27 mouse cellular contexts compared by ENCODE assay signal in the genomic region with DNA sequence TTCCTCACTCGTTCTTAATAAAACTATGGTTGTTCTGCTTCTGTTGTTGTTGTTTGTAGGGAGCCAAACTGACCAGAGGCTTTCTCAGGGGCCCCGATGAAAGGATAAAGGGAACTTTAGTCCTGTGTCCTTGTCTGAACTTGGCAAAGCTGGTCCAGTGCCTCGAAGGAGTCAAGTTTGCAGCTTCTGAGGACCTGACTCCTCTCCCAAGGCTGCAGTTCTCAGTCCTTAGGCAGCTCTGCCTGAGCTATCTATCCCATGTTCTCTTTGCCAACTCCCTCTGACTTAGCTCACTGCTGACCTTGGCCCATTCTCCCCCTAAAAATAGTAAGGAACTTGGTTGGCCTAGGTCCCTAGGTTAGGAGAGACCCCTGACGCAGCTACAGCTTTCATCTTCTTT. TPM values are rescaled to one million over a fixed set of nuclear protein-coding genes. Genes with fewer than 3 reads are reported as not detected.
DNase-seq lines count a peak whose midpoint lies in the region; TF ChIP-seq lines count a peak whose summit lies in the region.
"Had no signal": no experiment of that assay in that cellular context is flagged by ENCODE, and none has a peak within 500 bp of the region (broad histone marks: within the 10 kb centered on the region; RNA-seq: fewer than 3 reads in every experiment).

No protein-coding gene starts in this region.

- TF ChIP-seq POLR2A in MEL (IDR thresholded peaks at IDR 0.05; ENCODE audit: control insufficient read depth in 1 of 2, insufficient read depth in 1 of 2, low read depth in 1 of 2, low read length in 2 of 2, poor library complexity in 1 of 2): no peak

- H3K79me2 ChIP-seq in MEL (ENCODE audit: control insufficient read depth, insufficient read depth, low read length, poor library complexity): no peaks in the 10 kb centered on the region

- H3K27me3 ChIP-seq in MEL (ENCODE audit: control insufficient read depth in 1 of 2, insufficient read depth in 2 of 2, low read length in 2 of 2): no peaks in the 10 kb centered on the region
- H3K27me3 ChIP-seq: embryonic facial prominence, embryonic 13.5 days; embryonic facial prominence, embryonic 15.5 days; forebrain, embryonic 12.5 days; Patski had no signal

- TF ChIP-seq EP300 in MEL (IDR thresholded peaks at IDR 0.05; ENCODE audit: low read depth in 1 of 2, low read length in 2 of 2): peak in 1 of 2 experiments; percentile 24; a peak in 1 of 4 replicates

- TF ChIP-seq RAD21 in MEL (IDR thresholded peaks at IDR 0.05; ENCODE audit: low read depth, low read length): no peak

- H3K9me3 ChIP-seq in MEL (replicated peaks; ENCODE audit: insufficient read depth, low read length): no peaks in the 10 kb centered on the region
- H3K9me3 ChIP-seq: embryonic facial prominence, embryonic 13.5 days; embryonic facial prominence, embryonic 15.5 days; forebrain, embryonic 10.5 days; forebrain, embryonic 12.5 days had no signal

- peak; percentile 60 for DNase-seq in ovary, adult 18-20 months (ENCODE audit: low spot score)
- DNase-seq in ovary, postnatal 14 days (ENCODE audit: low spot score): no peak
- no peak for DNase-seq in MEL (ENCODE audit: low read depth, low spot score)
- peak; percentile 48 for DNase-seq in adipocyte (ENCODE audit: low spot score)
- DNase-seq in testis, postnatal 14 days (ENCODE audit: low spot score): peak; percentile 65
- no peak for DNase-seq in spleen, postnatal 4 days (ENCODE audit: low spot score in 2 of 2)
- no peak for DNase-seq in heart, adult 11 months
- DNase-seq: adrenal gland, adult 8-10 months; adrenal gland, postnatal 14 days; adrenal gland, postnatal 36 days; cerebellum, adult 11 months; cerebellum, adult 18-20 months; cerebellum, adult 8-10 months; cerebellum, adult 9-11 months; cerebellum, postnatal 14 days; cerebellum, postnatal 36 days; embryo, embryonic 11 days had no signal

- no peak overlapping the region for H3K9ac ChIP-seq in MEL (ENCODE audit: control insufficient read depth, low read depth, low read length, poor library complexity, severe bottlenecking)
- H3K9ac ChIP-seq: embryonic facial prominence, embryonic 13.5 days; embryonic facial prominence, embryonic 15.5 days; forebrain, embryonic 12.5 days had no signal

- H3K4me3 ChIP-seq in MEL (ENCODE audit: control insufficient read depth in 1 of 2, insufficient read depth in 1 of 2, low read depth in 2 of 2, low read length in 2 of 2): no peak overlapping the region
- H3K4me3 ChIP-seq: embryonic facial prominence, embryonic 13.5 days; embryonic facial prominence, embryonic 15.5 days; erythroblast, embryonic 14.5 days; forebrain, embryonic 10.5 days; forebrain, embryonic 12.5 days had no signal

- H3K36me3 ChIP-seq in MEL (ENCODE audit: control insufficient read depth in 1 of 2, insufficient read depth in 2 of 2, low read length in 2 of 2): peaks cover 0 to 4% of the 10 kb centered on the region in 2 experiments; a peak in 1 of 4 replicates
- H3K36me3 ChIP-seq: embryonic facial prominence, embryonic 13.5 days; embryonic facial prominence, embryonic 15.5 days; forebrain, embryonic 10.5 days; forebrain, embryonic 12.5 days had no signal

- no peak overlapping the region for H3K27ac ChIP-seq in MEL (ENCODE audit: control insufficient read depth, low read depth, low read length)
- H3K27ac ChIP-seq: embryonic facial prominence, embryonic 13.5 days; embryonic facial prominence, embryonic 15.5 days; forebrain, embryonic 10.5 days; forebrain, embryonic 12.5 days had no signal

- TF ChIP-seq CTCF in MEL (IDR thresholded peaks at IDR 0.05 in 2 of 3, conservative IDR thresholded peaks at IDR 0.05 in 1 of 3; ENCODE audit: control insufficient read depth in 1 of 3, insufficient read depth in 1 of 3, low read depth in 2 of 3, low read length in 3 of 3, poor library complexity in 1 of 3, severe bottlenecking in 1 of 3): no peak

- peaks cover 0 to 12% of the 10 kb centered on the region in 2 experiments; a peak in 2 of 4 replicates for H3K4me1 ChIP-seq in MEL (ENCODE audit: control insufficient read depth in 1 of 2, insufficient read depth in 2 of 2, low read length in 2 of 2)
- H3K4me1 ChIP-seq: embryonic facial prominence, embryonic 13.5 days; embryonic facial prominence, embryonic 15.5 days; forebrain, embryonic 10.5 days; forebrain, embryonic 12.5 days had no signal

TF ChIP-seq in MEL, 35 proteins besides CTCF, POLR2A, EP300 and RAD21:
- no peak for TF ChIP-seq USF2 (IDR thresholded peaks at IDR 0.05; ENCODE audit: borderline replicate concordance in 1 of 2, insufficient read depth in 1 of 2, low read depth in 1 of 2, low read length in 2 of 2)
- 0 out of 2 replicates have a peak, but pooled peaks have one; percentile 15 for TF ChIP-seq SMC3 (IDR thresholded peaks at IDR 0.05; ENCODE audit: low read depth, low read length)
- 0 out of 2 replicates have a peak, but pooled peaks have one; percentile 10 for TF ChIP-seq TCF12 (IDR thresholded peaks at IDR 0.05; ENCODE audit: low read depth, low read length)
- no peak for TF ChIP-seq POLR2AphosphoS5 (IDR thresholded peaks at IDR 0.05; ENCODE audit: borderline replicate concordance, low read depth, low read length)
TF ChIP-seq in MEL: peak in this region for 2.

RNA-seq across cellular contexts. Expression of gene Sh2d6, which starts 5.6 kb away (rescaled TPM):
- total RNA-seq in MEL (2012; rRNA removed): not detected in 2 replicates
- under 1 TPM in 1 of 2 experiments, not detected in 1; 0.17 TPM for polyA plus RNA-seq in MEL (2012; ENCODE audit: insufficient read depth in 1 of 2, insufficient read length in 2 of 2, low read depth in 1 of 2, low replicate concordance in 2 of 2, missing spikeins in 1 of 2)
- total RNA-seq: common myeloid progenitor, adult 5-6 weeks; ES-E14 had no signal
- polyA plus RNA-seq: activated CD4-positive, CD25-positive, alpha-beta regulatory T cell, adult 4 months; embryonic facial prominence, embryonic 11.5 days; erythroblast, embryonic 14.5 days had no signal

RNA-seq across cellular contexts. Expression of gene Capg, which starts 17.1 kb away (rescaled TPM):
- 222 and 241 TPM in 2 replicates for total RNA-seq in MEL (2012; rRNA removed)
- polyA plus RNA-seq in MEL (2012; ENCODE audit: insufficient read depth in 1 of 2, insufficient read length in 2 of 2, low read depth in 1 of 2, low replicate concordance in 2 of 2, missing spikeins in 1 of 2): 100 to 1,000 TPM in 1 of 2 experiments, not detected in 1; 283 TPM

Comparison
In these comparisons a context has a peak if more than half of its experiments do, and no peak if none do; other contexts are left out.
1. DNase-seq: peak in ovary, adult 18-20 months (single experiment), adipocyte (single experiment) and testis, postnatal 14 days (single experiment); none in ovary, postnatal 14 days (single experiment), MEL (single experiment), spleen, postnatal 4 days (0 of 2) and heart, adult 11 months (single experiment).